Comparison of ENCODE assay signal across 15 mouse cellular contexts in the genomic region with DNA sequence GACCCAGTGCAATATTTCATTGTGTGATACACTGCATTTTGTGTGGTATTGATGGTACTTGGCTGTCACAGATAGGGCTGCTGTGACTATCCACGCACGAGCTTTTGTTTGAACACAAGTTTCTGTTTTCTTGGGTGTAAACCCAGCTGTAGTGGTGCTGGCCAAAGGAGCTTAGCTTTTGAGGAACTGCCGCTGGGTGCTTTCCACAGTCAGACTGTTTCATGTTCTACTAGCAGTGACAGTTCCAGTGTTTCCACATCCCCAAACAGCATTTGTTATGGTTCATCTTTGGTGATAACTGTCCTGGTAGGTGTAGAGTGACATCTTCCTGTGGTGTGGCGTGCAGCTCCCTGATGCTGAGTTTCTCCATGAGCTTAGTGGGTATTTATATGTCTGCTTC. TPM values are rescaled to one million over a fixed set of nuclear protein-coding genes. Genes with fewer than 3 reads are reported as not detected.
DNase-seq lines count a peak whose midpoint lies in the region; ATAC-seq and TF ChIP-seq lines count a peak whose summit lies in the region.
"Had no signal": no experiment of that assay in that cellular context is flagged by ENCODE, and none has a peak within 500 bp of the region (broad histone marks: within the 10 kb centered on the region; RNA-seq: fewer than 3 reads in every experiment).

No protein-coding gene starts in this region.

- H3K4me1 ChIP-seq in liver, embryonic 16.5 days (ENCODE audit: control insufficient read depth, low read depth, low read length) = peaks cover 9% of the 10 kb centered on the region
- peaks cover 17% of the 10 kb centered on the region for H3K4me1 ChIP-seq in liver, embryonic 11.5 days (replicated peaks; ENCODE audit: control insufficient read depth, insufficient read depth, low read length)
- peaks cover 19 to 41% of the 10 kb centered on the region in 2 experiments for H3K4me1 ChIP-seq in MEL (ENCODE audit: control insufficient read depth in 1 of 2, insufficient read depth in 2 of 2, low read length in 2 of 2)

- DNase-seq in liver, embryonic 11.5 days (ENCODE audit: low spot score) = no peak
- peak; percentile 46 for DNase-seq in 416B (ENCODE audit: low read depth)
- peak; percentile 60 for DNase-seq in MEL (ENCODE audit: low read depth, low spot score)
- no peak for DNase-seq in adrenal gland, postnatal 36 days
- no peak for DNase-seq in adrenal gland, adult 8-10 months
- no peak for DNase-seq in c-Kit-positive CD71-positive TER-119-positive erythroid progenitor cells, embryonic 14.5 days (ENCODE audit: low spot score)
- DNase-seq: cerebellum, adult 2 months; kidney, adult 18-20 months; kidney, postnatal 25 days; retina, postnatal 1 day had no signal

- ATAC-seq in liver, embryonic 16.5 days (ENCODE audit: low read depth) = no peak
- no peak for ATAC-seq in liver, embryonic 11.5 days (replicated peaks; ENCODE audit: low FRiP score)
- peak; percentile 62 for ATAC-seq in megakaryocyte, adult 5-6 weeks (ENCODE audit: poor library complexity, severe bottlenecking)

- H3K27me3 ChIP-seq in liver, embryonic 16.5 days (ENCODE audit: control insufficient read depth, insufficient read depth, low read depth, low read length) = no peaks in the 10 kb centered on the region
- H3K27me3 ChIP-seq in liver, embryonic 11.5 days (replicated peaks; ENCODE audit: control insufficient read depth, insufficient read depth, low read length) = no peaks in the 10 kb centered on the region
- no peaks in the 10 kb centered on the region for H3K27me3 ChIP-seq in MEL (ENCODE audit: control insufficient read depth in 1 of 2, insufficient read depth in 2 of 2, low read length in 2 of 2)
- H3K27me3 ChIP-seq: embryonic facial prominence, embryonic 15.5 days; hindbrain, embryonic 15.5 days; neural tube, embryonic 15.5 days had no signal

- no peak overlapping the region for H3K9ac ChIP-seq in liver, embryonic 16.5 days (ENCODE audit: low read depth, low read length)
- H3K9ac ChIP-seq in liver, embryonic 11.5 days (ENCODE audit: low read depth, low read length) = no peak overlapping the region
- H3K9ac ChIP-seq in MEL (ENCODE audit: control insufficient read depth, low read depth, low read length, poor library complexity, severe bottlenecking) = no peak overlapping the region
- H3K9ac ChIP-seq: embryonic facial prominence, embryonic 15.5 days; hindbrain, embryonic 15.5 days; neural tube, embryonic 15.5 days had no signal

- 45% methylated on average over 4 of the region's 4 CpGs for WGBS in liver, embryonic 16.5 days (ENCODE audit: insufficient replicate concordance)
- 70% methylated on average over 4 of the region's 4 CpGs for WGBS in liver, embryonic 11.5 days

- no peaks in the 10 kb centered on the region for H3K9me3 ChIP-seq in liver, embryonic 16.5 days (replicated peaks; ENCODE audit: control insufficient read depth, low read length)
- no peaks in the 10 kb centered on the region for H3K9me3 ChIP-seq in liver, embryonic 11.5 days (ENCODE audit: control insufficient read depth, low read length)
- no peaks in the 10 kb centered on the region for H3K9me3 ChIP-seq in MEL (replicated peaks; ENCODE audit: insufficient read depth, low read length)
- H3K9me3 ChIP-seq: embryonic facial prominence, embryonic 15.5 days; hindbrain, embryonic 15.5 days; neural tube, embryonic 15.5 days had no signal

- H3K27ac ChIP-seq in liver, embryonic 16.5 days (ENCODE audit: low read length) = no peak overlapping the region; the same call in 1 of the 2 replicates
- no peak overlapping the region for H3K27ac ChIP-seq in liver, embryonic 11.5 days (ENCODE audit: low read depth, low read length)
- no peak overlapping the region for H3K27ac ChIP-seq in MEL (ENCODE audit: control insufficient read depth, low read depth, low read length)
- H3K27ac ChIP-seq: embryonic facial prominence, embryonic 15.5 days; hindbrain, embryonic 15.5 days; neural tube, embryonic 15.5 days had no signal

- H3K4me2 ChIP-seq in liver, embryonic 16.5 days (ENCODE audit: low read depth, low read length) = peak overlapping the region; percentile 9; the same call in 1 of the 2 replicates
- no peak overlapping the region for H3K4me2 ChIP-seq in liver, embryonic 11.5 days
- H3K4me2 ChIP-seq: embryonic facial prominence, embryonic 15.5 days; hindbrain, embryonic 15.5 days; neural tube, embryonic 15.5 days had no signal

- TF ChIP-seq EP300 in MEL (IDR thresholded peaks at IDR 0.05; ENCODE audit: low read depth in 1 of 2, low read length in 2 of 2) = no peak

- TF ChIP-seq CTCF in MEL (IDR thresholded peaks at IDR 0.05 in 2 of 3, conservative IDR thresholded peaks at IDR 0.05 in 1 of 3; ENCODE audit: control insufficient read depth in 1 of 3, insufficient read depth in 1 of 3, low read depth in 2 of 3, low read length in 3 of 3, poor library complexity in 1 of 3, severe bottlenecking in 1 of 3) = no peak

- TF ChIP-seq POLR2A in MEL (IDR thresholded peaks at IDR 0.05; ENCODE audit: control insufficient read depth in 1 of 2, insufficient read depth in 1 of 2, low read depth in 1 of 2, low read length in 2 of 2, poor library complexity in 1 of 2) = no peak

- H3K4me3 ChIP-seq in liver, embryonic 16.5 days (ENCODE audit: low read depth, low read length) = no peak overlapping the region
- no peak overlapping the region for H3K4me3 ChIP-seq in liver, embryonic 11.5 days (ENCODE audit: low read depth, low read length)
- H3K4me3 ChIP-seq in MEL (ENCODE audit: control insufficient read depth in 1 of 2, insufficient read depth in 1 of 2, low read depth in 2 of 2, low read length in 2 of 2) = no peak overlapping the region
- H3K4me3 ChIP-seq: embryonic facial prominence, embryonic 15.5 days; hindbrain, embryonic 15.5 days; neural tube, embryonic 15.5 days had no signal

- no peaks in the 10 kb centered on the region for H3K36me3 ChIP-seq in liver, embryonic 16.5 days (ENCODE audit: control insufficient read depth, insufficient read depth)
- no peaks in the 10 kb centered on the region for H3K36me3 ChIP-seq in liver, embryonic 11.5 days (ENCODE audit: control insufficient read depth, insufficient read depth, low read length)
- H3K36me3 ChIP-seq in MEL (ENCODE audit: control insufficient read depth in 1 of 2, insufficient read depth in 2 of 2, low read length in 2 of 2) = peaks cover 0 to 28% of the 10 kb centered on the region in 2 experiments; a peak in 2 of 4 replicates
- H3K36me3 ChIP-seq: hindbrain, embryonic 15.5 days; neural tube, embryonic 15.5 days had no signal

- no peaks in the 10 kb centered on the region; the same call in 1 of the 2 replicates for H3K79me2 ChIP-seq in MEL (ENCODE audit: control insufficient read depth, insufficient read depth, low read length, poor library complexity)

- TF ChIP-seq RAD21 in MEL (IDR thresholded peaks at IDR 0.05; ENCODE audit: low read depth, low read length) = no peak

TF ChIP-seq in MEL, 35 proteins besides CTCF, POLR2A, EP300 and RAD21:
- TF ChIP-seq TAL1 (IDR thresholded peaks at IDR 0.05; ENCODE audit: low read length) = no peak
- TF ChIP-seq MAZ (IDR thresholded peaks at IDR 0.05; ENCODE audit: low read depth, low read length) = no peak

RNA-seq across cellular contexts. Expression of gene Inpp5a, which starts 13.8 kb away (rescaled TPM):
- 3.2 and 3.5 TPM in 2 replicates for polyA plus RNA-seq in liver, embryonic 16.5 days (2015; fragmentation: Nextera tagmentation; extraction: Ambion mirVana)
- polyA plus RNA-seq in liver, embryonic 11.5 days (2014; fragmentation: Nextera tagmentation; extraction: Ambion mirVana) = 11.8 and 14.3 TPM in 2 replicates
- total RNA-seq in MEL (2012; rRNA removed) = 4.8 and 5.7 TPM in 2 replicates
- polyA plus RNA-seq in MEL (2012; ENCODE audit: insufficient read depth in 1 of 2, insufficient read length in 2 of 2, low read depth in 1 of 2, low replicate concordance in 2 of 2, missing spikeins in 1 of 2) = 10 to 100 TPM in 1 of 2 experiments, not detected in 1; 14.4 TPM
- total RNA-seq in megakaryocyte, adult 5-6 weeks (2015) = 11.4 and 11.9 TPM in 2 replicates
- total RNA-seq in megakaryocyte, adult 5-6 weeks (2017) = 7.6 and 10.5 TPM in 2 replicates
- 10 to 100 TPM; 84.4 to 85.9 TPM for total RNA-seq in adrenal gland, postnatal 36 days (2021)
- total RNA-seq in adrenal gland, adult 8-10 months (2022) = 10 to 100 TPM; 85.2 to 98.8 (median 89.6) TPM

Comparison
In these comparisons a context has a peak if more than half of its experiments do, and no peak if none do; other contexts are left out.
1. DNase-seq: peak in 416B (single experiment) and MEL (single experiment); none in liver, embryonic 11.5 days (single experiment), adrenal gland, postnatal 36 days (0 of 2), adrenal gland, adult 8-10 months (single experiment) and c-Kit-positive CD71-positive TER-119-positive erythroid progenitor cells, embryonic 14.5 days (single experiment).
2. RNA of gene Inpp5a, which starts 13.8 kb away (total RNA-seq): 85.2 to 98.8 TPM in adrenal gland, adult 8-10 months and 84.4 to 85.9 TPM in adrenal gland, postnatal 36 days; 7.6 to 11.9 TPM in megakaryocyte, adult 5-6 weeks and 4.8 to 5.7 TPM in MEL; every median in the first group is over 4 times any median in the second.